Mouse (Mus musculus) lung, adult 10 weeks (tissue): Measurements from ENCODE around the gene Crxos. TPM values are rescaled to one million over a fixed set of nuclear protein-coding genes. Genes with fewer than 3 reads are reported as not detected.

Experiments used
- polyA plus RNA-seq: library from polyadenylated mRNA; stranded (reverse); fragments of 350-450 nt; fragmentation: Illumina TruSeq; extraction: RNeasy Lipid Tissue Mini Kit (QIAGEN cat#74804); gene quantifications from one replicate; pipeline ENCODE4 v1.2.3, GENCODE M21; 2014; ENCODE audit warnings: low read depth, low replicate concordance; ENCODE audit not compliant: insufficient read depth

Gene Crxos
- not detected for polyA plus RNA-seq

DNA sequence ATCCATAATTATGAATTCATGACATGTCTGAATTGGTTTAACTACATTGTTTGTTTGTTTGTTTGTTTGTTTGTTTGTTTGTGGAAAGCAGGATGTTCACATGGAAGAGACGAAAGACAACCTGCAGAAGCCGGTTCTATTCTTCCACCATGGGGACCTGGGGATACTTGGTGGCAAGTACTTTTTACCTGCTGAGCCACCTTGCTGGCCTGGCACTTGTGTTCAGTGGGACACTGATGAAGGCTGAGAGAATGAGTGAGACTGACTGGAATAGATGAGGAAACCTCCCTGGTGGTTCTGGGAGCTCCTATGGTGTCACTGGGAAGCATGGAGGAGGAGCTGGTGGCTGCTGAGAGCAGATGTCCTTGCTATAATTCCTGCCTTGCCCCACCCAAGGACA is at the start of gene Crxos:
Crxos (plus strand) TSS at position 301 of the 400 bp plus-strand sequence.

DNA sequence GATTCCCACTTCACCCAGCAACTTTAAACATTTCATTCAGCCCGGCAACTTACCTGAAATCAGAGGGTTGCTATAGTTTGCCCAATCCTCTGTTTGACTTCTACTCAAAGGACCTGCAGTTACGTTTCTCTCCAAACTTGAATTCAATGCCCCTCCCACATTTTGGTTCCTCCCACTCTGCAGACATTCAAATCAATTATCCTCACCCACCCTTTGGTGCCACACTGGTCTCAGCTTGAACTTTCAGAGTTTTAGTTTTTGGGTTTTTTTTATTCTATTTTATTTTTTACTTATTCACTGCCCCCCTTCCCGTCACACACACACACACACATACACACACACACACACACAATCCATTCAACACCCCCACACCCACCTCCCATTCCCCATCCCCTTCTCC is 42.8 kb upstream of the Crxos start, which contains the start of gene Obox6:
Obox6 (minus strand) TSS at position 101 of the 400 bp plus-strand sequence.

DNA sequence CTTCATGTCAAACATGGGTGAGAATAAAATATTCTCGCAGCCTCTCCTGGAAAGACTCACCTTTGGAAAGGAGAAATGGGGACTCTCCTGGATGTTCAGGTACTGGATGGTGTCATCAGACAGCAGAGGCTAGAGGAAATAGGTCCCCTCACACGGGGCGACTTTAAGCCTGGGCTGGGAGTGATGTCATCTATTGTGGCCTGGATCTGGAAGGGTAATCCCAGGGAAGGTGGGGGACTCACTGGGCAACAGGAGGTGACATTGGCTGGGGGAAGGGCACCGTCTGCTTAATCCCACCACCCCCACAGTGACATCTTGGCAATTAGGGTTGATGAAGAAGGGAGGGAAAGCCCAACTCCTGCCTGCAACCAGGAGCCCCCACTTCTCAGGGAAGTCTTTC is 2.7 kb upstream of the Crxos start, which contains the start of gene Crx:
Crx (minus strand) TSS at position 213 of the 400 bp plus-strand sequence.

DNA sequence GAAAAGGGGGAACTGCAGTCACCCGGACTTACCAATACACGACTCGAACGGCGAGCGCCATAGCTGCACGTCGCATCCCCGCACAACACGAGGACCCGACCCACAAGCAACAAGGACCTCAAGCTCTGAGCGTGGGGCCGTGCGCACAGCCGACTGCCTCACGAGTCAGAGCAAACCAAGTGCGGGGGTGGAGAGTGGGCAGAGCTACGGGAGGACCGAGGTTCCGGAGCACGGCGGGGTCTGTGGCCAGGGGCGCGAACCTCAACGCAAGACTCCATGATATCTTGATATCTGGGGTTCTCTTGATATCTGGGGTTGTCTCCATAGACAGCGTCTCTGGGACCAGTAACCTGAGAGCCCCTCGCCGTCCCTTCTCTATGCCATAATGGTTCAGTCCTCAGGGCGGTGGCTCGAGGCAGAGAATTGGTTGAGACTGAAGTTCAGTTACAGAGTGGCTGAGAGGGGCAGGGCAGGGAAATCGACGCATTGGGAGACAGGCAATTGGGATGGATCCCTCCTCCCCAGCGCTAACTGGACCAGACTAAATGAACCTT is 39.9 kb downstream of the Crxos start, which contains the start of gene Selenow:
Selenow (minus strand) TSS at position 183 of the 554 bp plus-strand sequence.

DNA sequence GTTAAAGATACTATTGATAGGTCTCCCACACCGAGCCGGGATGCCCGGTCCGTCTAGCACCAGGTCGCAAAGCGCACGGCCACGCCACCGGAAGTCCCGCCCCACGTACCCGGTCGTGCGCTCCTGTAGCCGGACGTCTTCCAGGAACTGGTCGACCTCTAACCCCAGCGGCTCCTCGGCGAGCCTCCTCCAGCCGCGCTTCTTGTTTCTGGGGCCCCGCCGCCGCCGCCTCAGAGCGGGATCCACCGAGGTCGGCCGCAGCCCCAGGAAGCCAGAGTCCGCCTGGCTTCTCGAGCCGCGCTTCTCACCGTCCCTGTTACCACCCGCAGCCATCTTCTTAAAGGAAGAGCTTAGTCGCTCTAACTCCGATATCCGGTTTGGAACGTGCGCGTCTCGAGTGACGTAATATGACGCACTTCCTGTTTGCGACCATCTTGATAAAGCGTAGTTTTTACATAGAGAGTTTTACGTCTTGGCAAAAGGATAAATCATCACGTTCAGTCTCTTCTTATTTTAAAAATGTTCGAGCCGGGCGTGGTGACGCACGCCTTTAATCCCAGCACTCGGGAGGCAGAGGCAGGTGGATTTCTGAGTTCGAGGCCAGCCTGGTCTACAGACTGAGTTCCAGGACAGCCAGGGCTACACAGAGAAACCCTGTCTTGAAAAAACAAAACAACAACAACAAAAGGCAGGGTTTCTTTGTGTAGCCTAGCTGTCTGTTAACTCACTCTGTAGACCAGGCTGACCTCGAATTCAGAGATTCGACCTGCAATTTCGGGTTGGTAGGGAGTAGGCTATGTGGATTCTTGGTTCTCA is 63.5 kb downstream of the Crxos start, which contains the start of gene Nop53:
Nop53 (minus strand) TSS at position 354 of the 816 bp plus-strand sequence.

Other genes with a start within 250 kb of the Crxos start
- gene Obox3, start 242.7 kb upstream of the Crxos start, polyA plus RNA-seq: not detected
- not detected for gene Obox5, start 132.5 kb upstream of the Crxos start, polyA plus RNA-seq
- not detected for gene Obox6, start 42.9 kb upstream of the Crxos start, polyA plus RNA-seq
- not detected for gene Crx, start 2.6 kb upstream of the Crxos start, polyA plus RNA-seq
- 594 TPM for gene Selenow, start 39.8 kb downstream of the Crxos start, polyA plus RNA-seq
- 186 TPM for gene Nop53, start 63.5 kb downstream of the Crxos start, polyA plus RNA-seq
- gene Ehd2, start 85.0 kb downstream of the Crxos start, polyA plus RNA-seq: 87.4 TPM
- gene Bicra, start 165.3 kb downstream of the Crxos start, polyA plus RNA-seq: 2.7 TPM
- not detected for gene Zfp541, start 179.2 kb downstream of the Crxos start, polyA plus RNA-seq
- 58.6 TPM for gene Napa, start 215.8 kb downstream of the Crxos start, polyA plus RNA-seq
- gene Kptn, start 237.3 kb downstream of the Crxos start, polyA plus RNA-seq: 13.3 TPM
- 0.25 TPM for gene Slc8a2, start 247.2 kb downstream of the Crxos start, polyA plus RNA-seq